Mouse (Mus musculus) intestine, postnatal 0 days (tissue): ENCODE data around the gene Gm12184. TPM values are rescaled to one million over a fixed set of nuclear protein-coding genes. Genes with fewer than 3 reads are reported as not detected.

Source experiments
- ATAC-seq: fragments of 200-750 bp; cut with Nextera tagmentation; 2 replicates; pipeline ENCODE4 v1.8.0; 2017; ENCODE audit warnings: mild to moderate bottlenecking, moderate TSS enrichment, moderate library complexity
- H3K27ac ChIP-seq: fragments of 300-500 bp; sonication (generic); 2 replicates; pipeline ENCODE4 v1.5.1; 2014; ENCODE audit warnings: mild to moderate bottlenecking, low read depth, low read length, moderate library complexity
- H3K27me3 ChIP-seq: fragments of 300-500 bp; sonication (generic); replicated peaks from 2 replicates; pipeline ENCODE4 v1.6.1; 2014; ENCODE audit warnings: low read length, mixed read lengths; ENCODE audit not compliant: control insufficient read depth, insufficient read depth
- H3K36me3 ChIP-seq: fragments of 300-500 bp; sonication (generic); 2 replicates; pipeline ENCODE4 v1.6.1; 2014; ENCODE audit warnings: mild to moderate bottlenecking, moderate library complexity; ENCODE audit not compliant: control insufficient read depth, insufficient read depth
- H3K4me1 ChIP-seq: fragments of 300-500 bp; sonication (generic); replicated peaks from 2 replicates; pipeline ENCODE4 v1.6.1; 2014; ENCODE audit warnings: antibody characterized with exemption, low read length, mixed read lengths; ENCODE audit not compliant: control insufficient read depth, insufficient read depth
- H3K4me2 ChIP-seq: fragments of 300-500 bp; sonication (generic); replicated peaks from 2 replicates; pipeline ENCODE4 v1.6.1; 2014; ENCODE audit warnings: low read depth, mild to moderate bottlenecking, moderate library complexity
- H3K4me3 ChIP-seq: fragments of 300-500 bp; sonication (generic); 2 replicates; pipeline ENCODE4 v1.5.1; 2014; ENCODE audit warnings: low read depth, low read length
- H3K9ac ChIP-seq: fragments of 300-500 bp; sonication (generic); 2 replicates; pipeline ENCODE4 v1.6.1; 2014; ENCODE audit warnings: mild to moderate bottlenecking, low read depth, low read length
- H3K9me3 ChIP-seq: fragments of 300-500 bp; sonication (generic); 2 replicates; pipeline ENCODE4 v1.6.1; 2016; ENCODE audit warnings: mixed run types; ENCODE audit not compliant: control insufficient read depth
- CTCF ChIP-seq: sonication (generic); IDR thresholded peaks from 2 replicates; pipeline ENCODE4 v1.5.1; 2016; ENCODE audit warnings: low read depth, mild to moderate bottlenecking, control low read depth, antibody characterized with exemption, moderate library complexity
- WGBS: fragments of 180-500 bp; shearing (Covaris S2); extraction: QIAGEN DNeasy Blood & Tissue Kit; methylation state at CpG from one replicate; pipeline ENCODE4 v1.1.7; 2014; 5-methylcytosine and 5-hydroxymethylcytosine counted together
- polyA plus RNA-seq: library from polyadenylated mRNA; unstranded; fragments of >200 nt; fragmentation: Nextera tagmentation; extraction: Ambion mirVana; gene quantifications from 2 replicates; pipeline ENCODE4 v1.2.1, GENCODE M21; 2015

Gene Gm12184
- polyA plus RNA-seq, 1 experiment from 2014 or later, result 5.0 TPM

DNA sequence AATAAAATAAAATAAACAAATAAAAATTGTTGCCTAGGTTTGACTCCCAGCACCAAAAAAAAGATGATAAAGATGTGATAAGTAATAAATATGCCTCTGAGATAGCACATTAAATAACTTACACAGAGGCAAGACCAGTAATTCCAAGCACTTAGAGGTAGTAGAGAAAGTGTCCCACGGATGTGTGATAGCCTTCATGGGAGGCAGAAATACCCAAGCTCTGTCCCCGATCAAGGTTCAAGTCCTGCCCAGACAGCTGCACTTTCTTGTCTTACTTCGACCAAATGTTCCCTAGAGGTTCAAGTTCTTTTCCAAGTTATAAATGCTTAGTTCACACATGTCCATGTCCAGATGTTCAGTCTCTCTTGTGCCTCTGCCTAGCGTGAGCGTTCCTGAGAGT is 37.2 kb downstream of the Gm12184 start:
- Histone ChIP-seq H3K4me2 (no peak overlapping the region), H3K4me3 (no peak overlapping the region), H3K4me1 (no peaks in the 10 kb centered on the region), H3K27me3 (no peaks in the 10 kb centered on the region), H3K9ac (no peak overlapping the region), H3K27ac (no peak overlapping the region), H3K9me3 (no peaks in the 10 kb centered on the region), H3K36me3 (no peaks in the 10 kb centered on the region)
- no peak for TF ChIP-seq CTCF
- no peak for ATAC-seq
- 85% methylated on average over 5 of the region's 5 CpGs for WGBS

DNA sequence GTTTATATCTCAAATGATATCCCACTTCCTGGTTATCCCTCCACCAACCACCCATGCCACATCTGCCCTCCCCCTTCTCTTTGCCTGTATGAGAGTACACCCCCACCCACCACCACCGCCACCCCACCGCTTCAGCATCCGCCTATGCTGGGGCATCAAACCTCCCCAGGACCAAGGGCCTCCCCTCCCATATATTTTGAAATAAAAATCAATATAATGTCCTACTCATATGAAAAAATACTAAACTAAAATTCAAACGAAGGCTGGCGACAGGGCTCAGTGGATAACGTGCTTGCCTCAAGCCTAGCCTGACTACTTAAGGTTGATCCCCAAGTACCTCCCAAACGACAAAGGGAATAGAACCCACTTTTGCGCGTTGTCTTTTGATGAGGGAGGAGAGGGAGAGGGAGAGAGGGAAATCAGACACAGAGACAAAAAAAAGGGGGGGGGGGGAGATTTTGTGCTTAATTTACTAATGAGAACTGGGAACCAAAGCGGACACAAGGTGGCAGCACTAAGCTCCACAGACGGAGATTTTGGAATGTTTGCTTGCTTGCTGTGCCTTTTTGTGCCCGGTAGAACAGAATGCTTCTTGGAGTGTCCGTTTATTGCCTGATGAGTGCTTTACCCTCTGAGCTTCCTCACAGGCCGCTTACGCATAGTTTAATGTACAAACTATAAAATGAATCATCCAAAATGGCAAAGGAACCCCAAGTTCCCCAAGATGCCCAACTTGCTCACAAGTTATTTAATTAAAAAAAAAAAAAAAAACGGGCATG is 38.0 kb downstream of the Gm12184 start:
- no peaks in the 10 kb centered on the region for H3K27me3 ChIP-seq
- no peak for ATAC-seq
- H3K27ac ChIP-seq, result no peak overlapping the region
- peak; percentile 80 for TF ChIP-seq CTCF
- no peaks in the 10 kb centered on the region for H3K4me1 ChIP-seq
- peak overlapping the region; percentile 22 for H3K4me3 ChIP-seq
- H3K9me3 ChIP-seq, result no peaks in the 10 kb centered on the region
- H3K9ac ChIP-seq, result no peak overlapping the region
- H3K4me2 ChIP-seq, result peak overlapping the region; percentile 55
- no peaks in the 10 kb centered on the region for H3K36me3 ChIP-seq
- WGBS, result 10% methylated on average over 16 of the region's 16 CpGs

DNA sequence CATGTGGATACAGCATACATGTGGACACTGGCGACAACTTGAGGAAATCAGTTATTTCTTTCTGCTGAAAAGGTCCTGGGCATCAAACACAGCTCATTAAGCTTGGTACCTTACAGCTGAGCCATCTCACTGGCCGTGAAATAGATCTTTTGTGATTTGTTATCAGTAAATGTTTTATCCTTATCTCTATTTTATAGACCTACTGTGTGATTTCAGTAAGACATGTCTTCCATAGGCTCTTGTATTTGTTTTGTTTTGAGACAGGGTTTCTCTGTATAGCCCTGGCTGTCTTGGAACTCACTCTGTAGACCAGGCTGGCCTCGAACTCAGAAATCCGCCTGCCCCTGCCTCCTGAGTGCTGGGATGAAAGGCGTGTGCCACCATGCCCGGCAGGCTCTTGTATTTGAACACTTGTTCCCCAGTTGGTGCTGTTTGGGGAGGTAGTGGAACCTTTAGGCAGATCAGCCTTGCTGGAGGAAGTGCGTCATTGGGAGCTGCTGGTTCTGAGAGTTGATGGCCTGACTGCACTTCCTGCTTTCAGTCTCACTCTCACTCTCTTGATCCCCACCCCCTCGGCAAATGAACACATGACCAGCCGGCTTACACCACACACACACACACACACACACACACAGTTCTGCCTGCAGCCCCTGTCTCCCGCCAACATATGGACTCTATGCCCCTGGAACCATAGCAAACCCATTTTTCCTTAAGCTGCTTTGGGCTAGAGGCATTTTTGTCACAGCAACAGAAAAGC is 38.8 kb downstream of the Gm12184 start:
- Histone ChIP-seq H3K36me3 (no peaks in the 10 kb centered on the region), H3K4me3 (peak overlapping the region; percentile 22), H3K9ac (no peak overlapping the region), H3K27me3 (no peaks in the 10 kb centered on the region), H3K9me3 (no peaks in the 10 kb centered on the region), H3K27ac (no peak overlapping the region), H3K4me1 (no peaks in the 10 kb centered on the region), H3K4me2 (peak overlapping the region; percentile 55)
- WGBS, result 50% methylated on average over 10 of the region's 10 CpGs
- peak; percentile 48 for ATAC-seq
- TF ChIP-seq CTCF, result no peak

DNA sequence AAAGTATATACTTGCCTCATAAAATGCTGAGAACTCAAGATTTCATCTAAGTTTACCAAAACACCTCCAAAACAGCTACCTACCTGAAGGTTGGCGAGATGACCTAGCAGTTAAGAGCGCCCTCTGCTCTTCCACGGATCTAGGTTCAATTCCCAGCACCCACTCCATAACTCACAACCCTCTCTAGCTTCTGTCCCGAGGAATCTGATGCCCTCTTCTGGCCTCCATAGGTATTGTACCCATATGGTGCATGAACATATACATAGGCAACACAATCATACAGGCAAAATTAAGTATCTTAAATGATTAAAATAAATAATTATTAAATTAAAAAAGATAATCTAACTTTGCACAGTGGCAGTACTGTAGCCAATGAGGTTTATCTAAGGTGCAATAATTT is 44.2 kb downstream of the Gm12184 start:
- no peak for ATAC-seq
- WGBS, result 88% methylated on average over 4 of the region's 4 CpGs
- no peak overlapping the region for H3K9ac ChIP-seq
- H3K4me3 ChIP-seq, result no peak overlapping the region
- no peaks in the 10 kb centered on the region for H3K36me3 ChIP-seq
- no peak overlapping the region for H3K27ac ChIP-seq
- H3K4me1 ChIP-seq, result no peaks in the 10 kb centered on the region
- TF ChIP-seq CTCF, result no peak
- no peak overlapping the region for H3K4me2 ChIP-seq
- H3K27me3 ChIP-seq, result no peaks in the 10 kb centered on the region
- H3K9me3 ChIP-seq, result no peaks in the 10 kb centered on the region

DNA sequence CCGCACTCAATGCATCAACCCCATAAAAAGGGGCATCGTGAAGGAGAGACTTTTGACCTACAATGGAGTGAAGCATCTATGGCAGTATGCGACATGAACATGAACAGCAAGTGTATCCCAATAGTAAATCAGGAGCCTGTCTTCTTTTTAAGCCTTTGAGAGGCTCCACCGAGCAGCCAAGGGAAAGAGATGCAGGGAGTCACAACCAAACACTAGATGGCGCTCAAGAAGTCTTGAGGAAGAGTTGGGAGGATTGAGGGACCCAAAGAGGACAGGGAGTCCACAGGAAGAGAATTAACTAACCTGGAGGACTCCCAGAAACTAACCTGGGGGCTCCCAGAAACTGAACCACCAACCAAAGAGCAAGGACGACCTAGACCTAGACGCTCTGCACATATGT is 47.0 kb downstream of the Gm12184 start:
- H3K4me3 ChIP-seq, result no peak overlapping the region
- ATAC-seq, result no peak
- no peaks in the 10 kb centered on the region for H3K27me3 ChIP-seq
- no peaks in the 10 kb centered on the region for H3K36me3 ChIP-seq
- H3K9me3 ChIP-seq, result no peaks in the 10 kb centered on the region
- no peak overlapping the region for H3K27ac ChIP-seq
- 45% methylated on average over 7 of the region's 7 CpGs for WGBS
- peak; percentile 69 for TF ChIP-seq CTCF
- H3K9ac ChIP-seq, result no peak overlapping the region
- H3K4me1 ChIP-seq, result no peaks in the 10 kb centered on the region
- no peak overlapping the region for H3K4me2 ChIP-seq

DNA sequence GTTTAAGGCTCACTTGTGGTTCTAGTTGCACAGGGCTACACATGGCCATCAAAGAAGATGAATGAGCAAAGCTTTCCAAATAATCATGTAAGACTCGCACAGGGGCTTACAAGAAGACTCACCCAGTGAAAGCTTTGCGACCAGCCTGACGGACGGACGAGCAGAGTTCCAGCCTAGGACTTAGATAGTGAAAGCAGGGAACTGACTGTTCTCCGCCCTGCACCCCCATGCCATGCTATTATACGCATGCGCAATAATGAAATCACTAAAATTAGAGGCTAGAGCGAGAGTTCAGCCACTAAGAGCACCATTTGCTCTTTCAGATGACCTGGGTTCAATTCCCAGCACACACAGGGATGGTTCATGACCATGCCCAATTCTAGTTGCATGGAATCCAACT is 49.2 kb downstream of the Gm12184 start:
- H3K9ac ChIP-seq, result no peak overlapping the region
- no peak overlapping the region for H3K4me2 ChIP-seq
- TF ChIP-seq CTCF, result no peak
- H3K4me3 ChIP-seq, result no peak overlapping the region
- 83% methylated on average over 9 of the region's 9 CpGs for WGBS
- ATAC-seq, result no peak
- H3K36me3 ChIP-seq, result no peaks in the 10 kb centered on the region
- no peak overlapping the region for H3K27ac ChIP-seq
- no peaks in the 10 kb centered on the region for H3K27me3 ChIP-seq
- H3K4me1 ChIP-seq, result no peaks in the 10 kb centered on the region
- H3K9me3 ChIP-seq, result no peaks in the 10 kb centered on the region
